Mouse (Mus musculus): Measurements from ENCODE around the gene Pgls.

GRCm38 (mm10) chr8:71572077-71572476 is 19.9 kb upstream of the Pgls start:
- TF ChIP-seq EP300 (IDR thresholded peaks at IDR 0.05; ENCODE audit: insufficient read depth, low read depth, low read length), result no peak
- TF ChIP-seq CTCF (IDR thresholded peaks at IDR 0.05), result peak; percentile 30
- no peak for TF ChIP-seq POLR2A (IDR thresholded peaks at IDR 0.05; ENCODE audit: insufficient read depth, low read depth, low read length)

Measured in heart, adult 2 months (tissue).